Mouse (Mus musculus): ENCODE measurements around the gene Dpm2. TPM values are rescaled to one million over a fixed set of nuclear protein-coding genes. Genes with fewer than 3 reads are reported as not detected.

Dpm2 gene
- polyA plus RNA-seq, 1 experiment from 2014 or later: 72.9 TPM

- peaks cover 21% of the 10 kb centered on the region for H3K36me3 ChIP-seq
- ATAC-seq (ENCODE audit: extremely low read depth, insufficient number of reproducible peaks, low FRiP score, low TSS enrichment): no peak
- peak overlapping the region; percentile 65 for H3K9ac ChIP-seq
- H3K27ac ChIP-seq (replicated peaks): peak overlapping the region; percentile 49
- H3K4me2 ChIP-seq: peak overlapping the region; percentile 67
- peak overlapping the region; percentile 45 for H3K4me3 ChIP-seq
- under 1% methylated on average over 11 of the region's 11 CpGs for WGBS
- H3K27me3 ChIP-seq (replicated peaks): no peaks in the 10 kb centered on the region
- H3K9me3 ChIP-seq: no peaks in the 10 kb centered on the region
- H3K4me1 ChIP-seq: peaks cover 33% of the 10 kb centered on the region
Observed at GRCm38 (mm10) chr2:32602600-32603054, 32.0 kb downstream of the Dpm2 start.

DNA sequence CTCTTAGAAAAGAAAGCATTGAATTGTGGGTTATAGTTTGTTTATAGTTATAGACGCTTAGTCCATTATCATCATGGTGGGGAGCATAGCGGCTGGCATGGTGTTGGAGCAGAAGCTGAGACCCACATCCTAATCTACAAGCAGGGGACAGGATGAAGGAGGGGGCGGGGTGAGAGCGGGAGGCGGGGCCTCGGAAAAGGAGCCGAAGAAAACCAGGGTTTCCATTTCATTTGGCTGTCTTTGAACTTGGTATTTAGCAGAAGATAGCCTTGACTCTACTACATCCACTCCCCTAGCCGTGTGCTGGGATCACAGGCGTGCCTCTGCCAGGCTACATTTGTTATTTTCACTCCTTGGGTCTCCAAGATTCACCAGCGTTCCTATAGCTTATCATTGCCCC is 34.0 kb downstream of the Dpm2 start:
- Histone ChIP-seq H3K9me3 (no peaks in the 10 kb centered on the region), H3K4me2 (no peak overlapping the region), H3K9ac (no peak overlapping the region), H3K4me3 (no peak overlapping the region), H3K4me1 (peaks cover 52% of the 10 kb centered on the region), H3K27ac (replicated peaks) (no peak overlapping the region), H3K27me3 (replicated peaks) (no peaks in the 10 kb centered on the region), H3K36me3 (peaks cover 5% of the 10 kb centered on the region; the same call in 1 of the 2 replicates)
- ATAC-seq (ENCODE audit: extremely low read depth, insufficient number of reproducible peaks, low FRiP score, low TSS enrichment): no peak
- WGBS: 27% methylated on average over 10 of the region's 10 CpGs

- Histone ChIP-seq H3K27ac (replicated peaks) (peak overlapping the region; percentile 90), H3K9ac (peak overlapping the region; percentile 89), H3K9me3 (no peaks in the 10 kb centered on the region), H3K36me3 (no peaks in the 10 kb centered on the region), H3K4me1 (peaks cover 63% of the 10 kb centered on the region), H3K4me2 (peak overlapping the region; percentile 96), H3K27me3 (replicated peaks) (no peaks in the 10 kb centered on the region), H3K4me3 (peak overlapping the region; percentile 84)
- WGBS: 13% methylated on average over 37 of the region's 55 CpGs
- ATAC-seq (ENCODE audit: extremely low read depth, insufficient number of reproducible peaks, low FRiP score, low TSS enrichment): peak; percentile 80
Observed at GRCm38 (mm10) chr2:32606161-32607142, 35.8 kb downstream of the Dpm2 start.

- ATAC-seq (ENCODE audit: extremely low read depth, insufficient number of reproducible peaks, low FRiP score, low TSS enrichment): 0 out of 2 replicates have a peak, but pooled peaks have one; percentile 3
Observed at GRCm38 (mm10) chr2:32607262-32607947, 36.7 kb downstream of the Dpm2 start.

DNA sequence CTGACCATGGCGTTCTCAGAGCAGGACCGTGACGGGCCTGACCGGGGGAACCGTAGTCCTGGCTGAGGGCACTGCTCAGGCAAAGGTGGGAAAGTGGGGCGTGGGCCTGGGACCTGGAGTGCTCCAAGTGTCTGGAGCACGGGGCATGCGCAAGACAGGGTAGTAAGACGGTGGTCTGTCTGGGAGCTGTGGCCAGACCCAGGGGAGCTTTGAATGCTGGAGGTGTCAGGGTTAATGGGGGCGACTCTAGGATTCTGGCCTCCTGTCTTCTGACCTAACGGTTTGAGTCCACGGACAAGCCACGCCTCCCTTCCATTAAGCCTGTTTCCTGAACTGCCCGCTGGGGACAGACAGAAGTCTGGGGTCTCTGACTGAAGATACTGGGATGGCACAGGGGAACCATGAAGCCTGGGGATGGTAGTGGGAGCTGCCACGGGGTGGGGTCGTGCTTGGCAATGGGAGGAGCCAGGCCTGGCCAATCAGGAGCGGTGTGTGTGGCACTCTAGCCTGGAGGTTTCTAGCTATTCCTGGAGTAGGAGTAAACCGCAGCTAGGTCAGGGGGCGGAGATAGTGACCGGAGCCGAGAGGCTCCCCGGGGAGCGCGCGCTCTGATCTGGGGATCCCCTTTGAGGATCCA is 37.6 kb downstream of the Dpm2 start:
- Histone ChIP-seq H3K36me3 (peaks cover 13% of the 10 kb centered on the region), H3K9me3 (no peaks in the 10 kb centered on the region), H3K4me1 (peaks cover 58% of the 10 kb centered on the region), H3K27ac (replicated peaks) (peak overlapping the region; percentile 90), H3K4me3 (peak overlapping the region; percentile 84), H3K9ac (peak overlapping the region; percentile 89), H3K4me2 (peak overlapping the region; percentile 96), H3K27me3 (replicated peaks) (no peaks in the 10 kb centered on the region)
- ATAC-seq (ENCODE audit: extremely low read depth, insufficient number of reproducible peaks, low FRiP score, low TSS enrichment): peak; percentile 17
- WGBS: 4% methylated on average over 25 of the region's 25 CpGs

More at GRCm38 (mm10) chr2:32607262-32607947, 36.7 kb downstream of the Dpm2 start:
- 5% methylated on average over 34 of the region's 34 CpGs for WGBS
- Histone ChIP-seq H3K4me2 (peak overlapping the region; percentile 96), H3K27me3 (replicated peaks) (no peaks in the 10 kb centered on the region), H3K4me1 (peaks cover 58% of the 10 kb centered on the region), H3K9ac (peak overlapping the region; percentile 89), H3K9me3 (no peaks in the 10 kb centered on the region), H3K4me3 (peak overlapping the region; percentile 84), H3K27ac (replicated peaks) (peak overlapping the region; percentile 90), H3K36me3 (peaks cover 4% of the 10 kb centered on the region)

DNA sequence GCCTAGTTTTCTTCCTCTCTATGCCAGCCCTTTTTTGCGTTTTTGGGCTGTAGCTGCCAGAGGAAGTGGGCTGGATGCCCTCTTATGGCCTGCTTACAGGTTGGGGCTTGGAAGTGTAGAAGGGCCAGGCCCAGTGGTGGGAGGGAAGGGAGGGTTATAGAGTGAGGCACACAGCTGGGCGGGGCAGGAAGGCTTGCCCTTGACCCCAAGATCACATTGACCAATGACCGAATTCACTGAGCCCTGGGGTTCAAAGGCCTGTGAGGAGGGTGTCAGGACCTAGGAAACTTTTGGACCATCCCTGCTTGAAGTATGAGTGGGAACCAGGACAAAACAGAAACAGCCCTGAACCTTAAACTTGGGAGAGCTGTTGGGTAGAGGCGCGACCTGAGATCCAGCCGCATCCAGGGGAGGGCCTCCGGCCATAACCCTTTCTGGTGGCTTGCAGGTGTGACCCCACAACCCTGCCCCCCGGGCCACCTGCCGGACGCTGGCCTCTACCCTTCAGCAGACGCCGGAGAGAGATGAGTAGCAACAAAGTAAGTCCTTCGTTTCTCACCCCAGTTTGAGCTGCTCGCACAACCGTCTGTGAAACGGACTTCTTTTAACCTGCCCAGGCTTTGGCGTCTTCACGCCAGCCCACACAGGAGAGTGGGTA is 38.2 kb downstream of the Dpm2 start:
- H3K27ac ChIP-seq (replicated peaks): peak overlapping the region; percentile 90
- no peak for ATAC-seq (ENCODE audit: extremely low read depth, insufficient number of reproducible peaks, low FRiP score, low TSS enrichment)
- WGBS: 36% methylated on average over 18 of the region's 18 CpGs
- H3K27me3 ChIP-seq (replicated peaks): no peaks in the 10 kb centered on the region
- H3K4me2 ChIP-seq: peak overlapping the region; percentile 96
- peak overlapping the region; percentile 84 for H3K4me3 ChIP-seq
- H3K9ac ChIP-seq: peak overlapping the region; percentile 89
- peaks cover 19% of the 10 kb centered on the region for H3K36me3 ChIP-seq
- peaks cover 61% of the 10 kb centered on the region for H3K4me1 ChIP-seq
- no peaks in the 10 kb centered on the region for H3K9me3 ChIP-seq

DNA sequence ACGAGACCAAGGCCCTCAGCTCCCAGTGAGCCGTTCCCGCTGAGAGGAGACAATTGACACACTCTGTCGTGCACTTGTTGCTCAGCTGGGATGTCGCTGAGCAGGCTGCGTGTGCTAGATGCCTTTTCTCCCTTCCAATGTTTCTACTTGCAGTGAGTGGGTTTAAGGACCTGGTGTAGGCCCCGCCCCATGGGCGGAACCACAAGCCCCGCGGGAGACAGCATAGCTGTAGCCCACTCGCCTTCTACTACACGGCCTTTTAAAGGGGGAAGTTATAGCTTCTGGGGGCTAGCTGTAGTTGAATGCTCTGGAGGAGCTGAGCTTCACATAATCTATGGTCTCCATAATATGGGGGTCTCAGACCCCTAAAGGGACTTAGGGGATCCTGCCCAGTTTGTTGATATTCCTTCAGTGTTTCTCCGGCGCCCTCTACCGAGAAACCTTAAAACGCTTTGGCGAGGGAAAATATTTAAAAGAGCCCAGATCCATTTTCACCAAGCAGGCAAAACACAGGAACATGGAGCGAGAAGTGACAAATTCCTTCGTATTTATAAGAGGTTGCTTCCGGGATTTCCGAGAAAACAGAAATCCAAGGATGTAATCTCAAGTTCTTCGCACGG is 40.1 kb downstream of the Dpm2 start:
- ATAC-seq (ENCODE audit: extremely low read depth, insufficient number of reproducible peaks, low FRiP score, low TSS enrichment): no peak
- Histone ChIP-seq H3K27ac (replicated peaks) (peak overlapping the region; percentile 71), H3K27me3 (replicated peaks) (no peaks in the 10 kb centered on the region), H3K4me1 (peaks cover 57% of the 10 kb centered on the region), H3K9ac (peak overlapping the region; percentile 76), H3K36me3 (peaks cover 33% of the 10 kb centered on the region), H3K9me3 (no peaks in the 10 kb centered on the region), H3K4me3 (peak overlapping the region; percentile 58), H3K4me2 (peak overlapping the region; percentile 96)
- WGBS: 10% methylated on average over 23 of the region's 23 CpGs

DNA sequence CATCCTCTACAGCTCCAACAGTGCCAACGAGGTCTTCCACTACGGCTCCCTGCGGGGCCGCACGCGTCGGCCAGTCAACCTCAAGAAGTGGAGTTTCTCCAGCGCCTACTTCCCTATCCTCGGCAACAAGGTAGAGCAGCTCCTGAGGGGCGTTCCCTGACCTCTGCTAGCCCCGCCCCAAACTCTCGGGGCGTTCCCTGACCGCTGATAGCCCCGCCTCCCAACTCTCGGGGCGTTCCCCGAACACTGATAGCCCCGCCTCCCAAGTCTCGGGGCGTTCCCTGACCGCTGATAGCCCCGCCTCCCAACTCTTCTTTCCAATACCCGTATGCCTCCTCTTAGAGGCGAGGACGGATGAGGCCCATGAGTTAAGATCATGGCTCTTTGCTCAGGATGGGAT is 41.6 kb downstream of the Dpm2 start:
- WGBS: 68% methylated on average over 26 of the region's 26 CpGs
- Histone ChIP-seq H3K9ac (no peak overlapping the region), H3K27ac (replicated peaks) (no peak overlapping the region), H3K9me3 (no peaks in the 10 kb centered on the region), H3K4me2 (no peak overlapping the region), H3K27me3 (replicated peaks) (no peaks in the 10 kb centered on the region), H3K4me1 (peaks cover 51% of the 10 kb centered on the region), H3K4me3 (no peak overlapping the region), H3K36me3 (peaks cover 48% of the 10 kb centered on the region)
- no peak; the same call in 1 of the 2 replicates for ATAC-seq (ENCODE audit: extremely low read depth, insufficient number of reproducible peaks, low FRiP score, low TSS enrichment)

GRCm38 (mm10) chr2:32617109-32617508 is 46.5 kb downstream of the Dpm2 start:
- Histone ChIP-seq H3K9ac (no peak overlapping the region), H3K4me2 (no peak overlapping the region), H3K27me3 (replicated peaks) (no peaks in the 10 kb centered on the region), H3K4me3 (no peak overlapping the region), H3K27ac (replicated peaks) (no peak overlapping the region), H3K4me1 (peaks cover 42% of the 10 kb centered on the region), H3K9me3 (no peaks in the 10 kb centered on the region), H3K36me3 (peaks cover 68% of the 10 kb centered on the region)
- no peak for ATAC-seq (ENCODE audit: extremely low read depth, insufficient number of reproducible peaks, low FRiP score, low TSS enrichment)
- WGBS: 100% methylated on average over 1 of the region's 1 CpGs

DNA sequence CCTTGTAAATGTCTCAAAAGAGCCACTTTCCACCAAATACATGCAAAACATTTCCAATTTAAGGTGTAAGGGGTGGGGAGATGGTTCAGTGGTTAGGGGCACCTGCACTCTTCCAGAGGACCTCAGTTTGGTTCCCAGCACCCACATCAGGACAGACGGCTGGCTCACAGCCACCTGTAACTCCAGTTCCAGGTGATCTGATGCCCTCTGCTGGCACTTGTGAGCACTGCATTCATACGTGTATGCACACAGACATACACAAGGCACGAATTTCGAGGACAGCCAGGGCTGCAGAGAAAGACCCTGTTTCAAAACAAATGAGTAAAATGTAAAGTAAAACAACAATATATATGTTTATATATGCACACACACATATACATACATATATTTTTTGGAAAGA is 46.9 kb downstream of the Dpm2 start:
- no peak overlapping the region for H3K27ac ChIP-seq (replicated peaks)
- H3K27me3 ChIP-seq (replicated peaks): no peaks in the 10 kb centered on the region
- H3K4me3 ChIP-seq: no peak overlapping the region
- ATAC-seq (ENCODE audit: extremely low read depth, insufficient number of reproducible peaks, low FRiP score, low TSS enrichment): no peak
- WGBS: 91% methylated on average over 4 of the region's 4 CpGs
- H3K9me3 ChIP-seq: no peaks in the 10 kb centered on the region
- no peak overlapping the region for H3K4me2 ChIP-seq
- H3K9ac ChIP-seq: no peak overlapping the region
- H3K36me3 ChIP-seq: peaks cover 63% of the 10 kb centered on the region
- peaks cover 47% of the 10 kb centered on the region for H3K4me1 ChIP-seq
